Mouse (Mus musculus) embryonic fibroblast, embryonic 13.5 days (primary cell): ENCODE data around the gene Cdc14a.

Experiments
- CTCF ChIP-seq: IDR thresholded peaks from 2 replicates; pipeline ENCODE4 v1.5.1; 2011; ENCODE audit warnings: mild to moderate bottlenecking, control low read depth, low read length, moderate library complexity, borderline replicate concordance; ENCODE audit not compliant: insufficient read depth
- POLR2A ChIP-seq: IDR thresholded peaks from 2 replicates; pipeline ENCODE4 v1.6.1; 2011; ENCODE audit warnings: low read depth, mild to moderate bottlenecking, control low read depth, low read length, moderate library complexity

GRCm38 (mm10) chr3:116436113-116436512 is 12.3 kb upstream of the Cdc14a start:
- TF ChIP-seq CTCF (no peak), POLR2A (no peak)
